Mouse (Mus musculus) megakaryocyte, embryonic 14.5 days (primary cell): ENCODE results near the gene Bbc3. TPM values are rescaled to one million over a fixed set of nuclear protein-coding genes. Genes with fewer than 3 reads are reported as not detected.

ENCODE experiments used
- H3K27me3 ChIP-seq: replicated peaks from 2 replicates; pipeline ENCODE3; 2012; ENCODE audit warnings: inconsistent platforms
- H3K36me3 ChIP-seq: replicated peaks from 2 replicates; pipeline ENCODE3; 2012; ENCODE audit warnings: low read length, inconsistent platforms, mixed read lengths
- H3K4me1 ChIP-seq: 2 replicates; pipeline ENCODE4 v1.6.1; 2012; ENCODE audit warnings: inconsistent platforms
- H3K4me3 ChIP-seq: replicated peaks from 2 replicates; pipeline ENCODE3; 2012; ENCODE audit warnings: moderate library complexity, mild to moderate bottlenecking, inconsistent platforms
- H3K9me3 ChIP-seq: 2 replicates; pipeline ENCODE4 v1.6.1; 2012; ENCODE audit warnings: inconsistent platforms
- FLI1 ChIP-seq: IDR thresholded peaks from 2 replicates; pipeline ENCODE4 v1.6.1; 2012; ENCODE audit warnings: low read length, inconsistent platforms, mixed read lengths
- GATA1 ChIP-seq: IDR thresholded peaks from 3 replicates; pipeline ENCODE4 v1.6.1; 2012; ENCODE audit warnings: mixed read lengths, low read length, inconsistent platforms, borderline replicate concordance
- polyA plus RNA-seq: library from polyadenylated mRNA; stranded (reverse); fragments of >175 nt; gene quantifications from 2 replicates; pipeline ENCODE4 v1.2.3, GENCODE M21; 2012; ENCODE audit warnings: low replicate concordance; ENCODE audit not compliant: insufficient read depth

Bbc3 gene
- polyA plus RNA-seq, 1 experiment = 1,043 TPM

GRCm38 (mm10) chr7:16315222-16315759, 7.1 kb downstream of the Bbc3 start:
- peaks cover 52% of the 10 kb centered on the region for H3K4me1 ChIP-seq

GRCm38 (mm10) chr7:16317094-16317493, 8.9 kb downstream of the Bbc3 start:
- no peaks in the 10 kb centered on the region for H3K27me3 ChIP-seq
- no peaks in the 10 kb centered on the region for H3K9me3 ChIP-seq
- H3K4me1 ChIP-seq = peaks cover 63% of the 10 kb centered on the region
- no peak for TF ChIP-seq GATA1
- TF ChIP-seq FLI1 = no peak
- H3K36me3 ChIP-seq = peaks cover 76% of the 10 kb centered on the region
- no peak overlapping the region for H3K4me3 ChIP-seq

More at GRCm38 (mm10) chr7:16315222-16315759, 7.1 kb downstream of the Bbc3 start:
- peak overlapping the region; percentile 78 for H3K4me3 ChIP-seq
- H3K36me3 ChIP-seq = peaks cover 79% of the 10 kb centered on the region
- H3K9me3 ChIP-seq = no peaks in the 10 kb centered on the region
- TF ChIP-seq GATA1 = no peak
- no peak for TF ChIP-seq FLI1
- no peaks in the 10 kb centered on the region for H3K27me3 ChIP-seq

- peaks cover 57% of the 10 kb centered on the region for H3K4me1 ChIP-seq
- no peaks in the 10 kb centered on the region for H3K27me3 ChIP-seq
- no peak for TF ChIP-seq GATA1
- TF ChIP-seq FLI1 = no peak
- H3K9me3 ChIP-seq = no peaks in the 10 kb centered on the region
- H3K36me3 ChIP-seq = peaks cover 67% of the 10 kb centered on the region
- no peak overlapping the region for H3K4me3 ChIP-seq
Observed at GRCm38 (mm10) chr7:16319216-16319615, 11.0 kb downstream of the Bbc3 start.

GRCm38 (mm10) chr7:16320479-16320878, 12.3 kb downstream of the Bbc3 start:
- H3K4me1 ChIP-seq = peaks cover 45% of the 10 kb centered on the region
- H3K4me3 ChIP-seq = no peak overlapping the region
- H3K9me3 ChIP-seq = no peaks in the 10 kb centered on the region
- TF ChIP-seq FLI1 (no peak), GATA1 (no peak)
- peaks cover 67% of the 10 kb centered on the region for H3K36me3 ChIP-seq
- H3K27me3 ChIP-seq = no peaks in the 10 kb centered on the region

- no peak for TF ChIP-seq FLI1
- TF ChIP-seq GATA1 = no peak
- Histone ChIP-seq H3K27me3 (no peaks in the 10 kb centered on the region), H3K4me3 (no peak overlapping the region), H3K4me1 (peaks cover 53% of the 10 kb centered on the region), H3K9me3 (no peaks in the 10 kb centered on the region), H3K36me3 (peaks cover 70% of the 10 kb centered on the region)
Observed at GRCm38 (mm10) chr7:16324661-16325060, 16.5 kb downstream of the Bbc3 start.

DNA sequence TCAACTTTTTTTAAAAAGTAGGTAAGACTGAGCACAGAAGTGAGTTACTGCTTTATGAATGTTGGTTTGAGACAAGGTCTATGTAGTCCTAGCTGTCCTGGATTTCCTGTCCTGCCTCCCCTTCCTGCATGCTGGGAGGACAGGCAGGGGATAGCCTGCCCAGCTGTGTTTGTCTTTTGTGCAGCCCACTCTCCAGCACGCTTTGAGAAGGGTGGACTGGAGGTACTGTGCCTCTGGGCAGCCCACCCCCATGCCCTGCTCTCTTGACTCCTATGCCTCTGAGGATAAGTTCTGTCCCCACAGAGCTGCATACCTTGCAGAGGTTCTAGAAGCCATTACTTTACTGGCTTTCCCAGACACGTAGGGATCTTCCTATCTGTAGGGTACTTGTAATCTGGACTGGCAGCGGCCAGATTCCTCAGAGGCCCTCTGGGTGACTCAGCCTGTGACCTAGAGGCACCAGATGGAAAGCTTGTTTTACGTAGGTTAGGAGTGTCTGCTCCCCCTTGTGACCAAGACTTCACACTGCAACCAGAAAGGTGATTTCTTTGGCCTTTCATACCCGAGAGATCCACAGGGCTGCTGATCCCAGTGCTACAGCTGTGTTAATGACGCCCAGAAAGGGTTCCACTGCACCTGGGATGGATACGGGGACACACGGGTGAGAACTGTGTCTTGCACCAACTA, 17.9 kb downstream of the Bbc3 start:
- no peak for TF ChIP-seq GATA1
- no peak for TF ChIP-seq FLI1
- Histone ChIP-seq H3K4me1 (peaks cover 61% of the 10 kb centered on the region), H3K36me3 (peaks cover 82% of the 10 kb centered on the region)

GRCm38 (mm10) chr7:16326607-16326971, 18.4 kb downstream of the Bbc3 start:
- TF ChIP-seq FLI1 (no peak), GATA1 (no peak)
- Histone ChIP-seq H3K36me3 (peaks cover 85% of the 10 kb centered on the region), H3K4me1 (peaks cover 59% of the 10 kb centered on the region), H3K4me3 (no peak overlapping the region), H3K27me3 (no peaks in the 10 kb centered on the region), H3K9me3 (no peaks in the 10 kb centered on the region)

More for the DNA sequence above, 17.9 kb downstream of the Bbc3 start:
- H3K27me3 ChIP-seq = no peaks in the 10 kb centered on the region
- H3K9me3 ChIP-seq = no peaks in the 10 kb centered on the region
- peak overlapping the region; percentile 42 for H3K4me3 ChIP-seq

GRCm38 (mm10) chr7:16329146-16329545, 21.0 kb downstream of the Bbc3 start:
- Histone ChIP-seq H3K4me1 (peaks cover 76% of the 10 kb centered on the region), H3K9me3 (no peaks in the 10 kb centered on the region), H3K4me3 (peak overlapping the region; percentile 25), H3K36me3 (peaks cover 97% of the 10 kb centered on the region), H3K27me3 (no peaks in the 10 kb centered on the region)
- TF ChIP-seq FLI1 (no peak), GATA1 (no peak)

DNA sequence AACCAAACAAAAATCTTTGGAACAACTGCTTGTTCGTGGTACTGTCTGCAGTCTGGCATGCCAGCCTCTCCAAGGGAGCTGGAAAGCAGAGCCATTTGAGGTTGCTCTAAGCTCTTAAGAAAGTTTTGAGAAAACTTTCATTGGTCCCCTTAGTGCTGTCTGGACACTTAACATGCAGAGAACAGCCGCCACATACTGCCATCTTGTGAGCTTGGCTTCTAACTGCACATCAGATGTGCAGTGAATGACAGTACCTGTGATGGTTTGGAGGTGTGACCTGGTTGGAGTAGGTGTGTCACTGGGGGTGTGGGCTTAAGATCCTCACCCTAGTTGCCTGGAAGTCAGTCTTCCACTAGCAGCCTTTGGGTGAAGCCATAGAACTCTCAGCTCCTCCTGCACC, 29.5 kb downstream of the Bbc3 start:
- no peak for TF ChIP-seq FLI1
- no peak for TF ChIP-seq GATA1
- Histone ChIP-seq H3K4me3 (no peak overlapping the region), H3K4me1 (peaks cover 90% of the 10 kb centered on the region), H3K27me3 (no peaks in the 10 kb centered on the region), H3K36me3 (peaks cover 68% of the 10 kb centered on the region), H3K9me3 (no peaks in the 10 kb centered on the region)

- Histone ChIP-seq H3K4me1 (peaks cover 89% of the 10 kb centered on the region), H3K9me3 (no peaks in the 10 kb centered on the region), H3K4me3 (no peak overlapping the region), H3K36me3 (peaks cover 49% of the 10 kb centered on the region), H3K27me3 (no peaks in the 10 kb centered on the region)
- TF ChIP-seq FLI1 = no peak
- no peak for TF ChIP-seq GATA1
Observed at GRCm38 (mm10) chr7:16344598-16344997, 36.4 kb downstream of the Bbc3 start.
